Mouse (Mus musculus) embryonic stem cell, embryonic (primary cell): ENCODE data around the gene Olfr1371.

ENCODE experiments used
- CTCF ChIA-PET, 4 experiments: fragments of 300-600 bp in 2 of 4; fragments of 350-600 bp in 2 of 4; sonication (Branson Sonifier 250); formaldehyde crosslinking; loops; one replicate each; lab custom pipeline; 2022; ENCODE audit warnings: inconsistent platforms in 2 of 4; lab: Charles Lee
- POLR2A ChIA-PET, 4 experiments: fragments of 300-600 bp in 2 of 4; fragments of 350-600 bp in 2 of 4; sonication (Branson Sonifier 250); formaldehyde crosslinking; loops; one replicate each; lab custom pipeline; 2022; ENCODE audit warnings: antibody characterized with exemption in 4 of 4, inconsistent platforms in 1 of 4; lab: Charles Lee

Gene Olfr1371

DNA sequence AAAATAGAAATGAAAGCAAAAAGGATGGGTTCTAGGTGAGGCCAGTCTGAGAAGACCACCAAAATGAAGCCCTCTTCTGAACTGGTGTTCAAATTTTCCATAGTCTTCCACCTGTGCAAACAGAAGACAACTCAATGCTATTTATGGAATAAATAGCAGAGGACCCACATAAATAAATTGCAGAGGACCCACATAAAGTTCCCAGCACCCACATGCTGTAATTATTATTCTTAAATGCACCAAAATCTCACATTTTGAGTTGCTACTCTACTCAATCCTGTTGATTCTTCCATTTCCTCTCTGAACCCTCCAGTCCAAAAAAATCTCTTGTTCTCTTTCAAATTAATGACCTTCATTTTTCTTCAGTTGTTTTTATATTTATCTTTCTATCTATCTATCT is at the start of gene Olfr1371:
Olfr1371 (minus strand) TSS at position 101 of the 400 bp plus-strand sequence.
- CTCF ChIA-PET, result no interaction called here
- POLR2A ChIA-PET, result no interaction called here

DNA sequence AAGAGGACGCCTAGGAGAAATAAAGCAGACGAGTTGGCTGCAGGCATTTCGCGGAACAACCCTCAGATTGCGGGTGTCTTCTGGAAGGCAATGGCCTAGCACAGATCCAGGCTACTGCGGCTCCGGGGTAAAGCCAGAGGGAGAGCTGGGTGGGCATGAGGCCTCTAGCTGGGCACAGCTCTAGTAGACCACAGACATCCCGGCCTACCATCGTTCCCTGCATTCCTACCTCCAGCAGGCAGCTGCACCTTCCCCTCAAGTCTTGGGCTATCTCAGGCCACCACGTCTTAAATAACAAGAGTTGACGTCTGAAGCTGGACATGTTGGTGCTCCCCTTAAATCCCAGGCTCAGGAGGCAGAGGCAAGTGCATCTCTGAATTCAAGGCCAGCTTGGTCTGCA is 48.6 kb upstream of the Olfr1371 start:
- ChIA-PET CTCF (interaction anchor here (0.7 to 6.8 kb wide), 45 partner anchors 8 to 133 kb away, joined by 3 to 72 read pairs (median 5); partner anchors contain the start of gene 9530068E07Rik (in 1 of the 4)), POLR2A (interaction anchor here (0.8 to 10.2 kb wide), 38 partner anchors 8 to 1038 kb away, joined by 3 to 133 read pairs (median 5); partner anchors contain the start of genes Tcf7 (in 2 of the 4) and Vdac1 (in 2 of the 4))

GRCm38 (mm10) chr11:52261937-52262336 is 48.1 kb upstream of the Olfr1371 start:
- ChIA-PET POLR2A (interaction anchor here (0.5 to 10.2 kb wide), 49 partner anchors 8 to 1062 kb away, joined by 3 to 133 read pairs (median 5); partner anchors contain the start of genes Tcf7 (in 2 of the 4), Vdac1 (in 2 of the 4) and 9530068E07Rik (in 1 of the 4)), CTCF (interaction anchor here (0.6 to 6.8 kb wide), 48 partner anchors 8 to 388 kb away, joined by 3 to 72 read pairs (median 4); partner anchors contain the start of gene 9530068E07Rik (in 1 of the 4))

GRCm38 (mm10) chr11:52260878-52261277 is 47.1 kb upstream of the Olfr1371 start:
- ChIA-PET CTCF (interaction anchor here (0.5 to 6.8 kb wide), 24 partner anchors 7 to 124 kb away, joined by 3 to 72 read pairs (median 6); no protein-coding TSS in a partner anchor), POLR2A (interaction anchor here (0.6 to 10.2 kb wide), 38 partner anchors 9 to 100 kb away, joined by 3 to 133 read pairs (median 6); partner anchors contain the start of genes Tcf7 (in 3 of the 4) and Vdac1 (in 1 of the 4))

DNA sequence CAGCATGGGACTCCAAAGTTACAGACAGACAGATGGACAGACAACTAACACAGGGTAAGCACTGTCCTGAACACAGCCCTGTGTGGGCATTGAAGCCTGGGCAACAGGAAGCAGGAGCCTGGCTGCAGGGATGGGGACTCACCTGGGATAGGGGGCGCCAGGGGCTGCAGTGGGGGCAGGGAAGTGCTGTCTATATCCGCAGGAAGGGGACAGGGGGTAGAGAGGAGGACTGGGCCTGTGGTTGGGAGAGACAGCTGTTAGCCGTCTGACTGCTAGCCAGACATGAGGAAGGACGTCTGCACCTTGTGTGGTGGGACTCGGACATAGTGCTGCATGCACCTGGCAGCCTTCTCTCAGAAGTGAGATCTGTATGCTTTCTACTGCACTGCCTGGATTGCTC is 44.9 kb upstream of the Olfr1371 start:
- POLR2A ChIA-PET, result interaction anchor here in 3 of 4 experiments (0.7 to 10.2 kb wide), 18 partner anchors 9 to 140 kb away, joined by 3 to 133 read pairs (median 4); partner anchors contain the start of genes Tcf7 (in 1 of the 3) and Vdac1 (in 1 of the 3)
- CTCF ChIA-PET, result interaction anchor here in 2 of 4 experiments (1.2 to 6.8 kb wide), 5 partner anchors 16 to 88 kb away, joined by 4 to 72 read pairs (median 6); no protein-coding TSS in a partner anchor

- POLR2A ChIA-PET, result interaction anchor here in 3 of 4 experiments (0.9 to 10.2 kb wide), 15 partner anchors 8 to 86 kb away, joined by 3 to 82 read pairs (median 5); no protein-coding TSS in a partner anchor
- CTCF ChIA-PET, result interaction anchor here in 3 of 4 experiments (0.5 to 1.9 kb wide), 7 partner anchors 22 to 89 kb away, joined by 3 to 6 read pairs (median 4); no protein-coding TSS in a partner anchor
These were observed 43.6 kb upstream of the Olfr1371 start for GRCm38 (mm10) chr11:52257376-52257775.

DNA sequence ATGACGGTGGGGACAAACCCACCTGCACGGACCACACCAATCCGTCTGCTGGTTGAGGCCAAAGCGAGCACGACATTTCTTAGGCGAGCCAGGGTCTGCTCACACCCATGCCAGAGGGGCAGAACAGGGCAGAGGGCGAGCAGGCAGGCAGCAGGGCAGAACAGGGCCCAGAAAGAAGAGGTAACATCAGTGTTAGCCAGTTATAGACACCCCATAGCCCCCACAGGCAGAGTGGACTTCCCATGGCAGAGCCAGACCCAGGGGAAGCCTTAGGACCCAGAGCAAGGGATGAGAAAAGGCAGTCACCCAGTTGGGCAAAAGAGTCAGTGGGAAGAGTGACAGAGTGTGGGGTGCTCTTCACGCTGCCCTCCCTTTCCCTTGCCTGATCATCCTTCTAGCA is 41.3 kb upstream of the Olfr1371 start:
- CTCF ChIA-PET, result interaction anchor here (1.0 to 5.2 kb wide), 14 partner anchors 7 to 119 kb away, joined by 3 to 36 read pairs (median 7); no protein-coding TSS in a partner anchor
- POLR2A ChIA-PET, result interaction anchor here in 2 of 4 experiments (0.9 to 14.7 kb wide), 16 partner anchors 8 to 91 kb away, joined by 3 to 151 read pairs (median 5); partner anchors contain the start of gene Tcf7 (in 1 of the 2)

DNA sequence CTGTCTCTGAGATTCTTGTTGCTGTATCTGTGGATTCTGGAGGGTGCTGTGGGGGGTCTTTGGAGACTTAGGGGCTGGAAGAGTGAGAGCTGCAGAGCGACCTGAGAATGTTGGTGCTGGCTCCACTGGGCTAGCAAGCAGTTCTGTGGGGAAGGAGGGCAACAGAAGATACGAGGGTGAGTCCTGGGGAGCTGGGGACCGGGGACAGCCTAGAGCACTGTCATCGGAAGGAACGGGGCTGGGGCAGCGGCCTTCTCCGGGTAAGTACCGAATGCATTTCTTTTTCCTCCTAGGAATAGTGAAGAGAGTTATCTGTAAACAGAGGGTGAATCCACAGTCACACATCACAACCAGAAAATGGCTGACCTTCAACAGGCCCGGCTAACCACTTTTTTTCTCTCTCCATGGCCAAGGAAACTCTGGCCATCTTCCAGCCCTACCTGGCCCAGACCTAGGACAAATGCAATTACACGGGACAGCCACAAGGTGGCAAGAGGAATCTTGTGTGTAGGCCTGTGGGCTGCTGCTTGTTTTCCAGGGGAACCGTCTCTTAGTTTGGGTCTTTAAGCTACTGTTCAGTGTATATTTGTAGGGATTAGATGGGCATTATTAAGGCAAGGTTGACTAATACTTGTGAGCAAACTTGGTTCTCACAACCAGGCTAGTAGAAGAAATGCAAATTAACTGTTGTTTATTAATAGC is 40.0 kb upstream of the Olfr1371 start:
- POLR2A ChIA-PET, result interaction anchor here (0.6 to 14.7 kb wide), 46 partner anchors 9 to 107 kb away, joined by 3 to 151 read pairs (median 4); partner anchors contain the start of gene Vdac1 (in 1 of the 4)
- CTCF ChIA-PET, result interaction anchor here (0.6 to 5.2 kb wide), 51 partner anchors 8 to 1672 kb away, joined by 3 to 36 read pairs (median 4); partner anchors contain the start of gene Tcf7 (in 1 of the 4)

GRCm38 (mm10) chr11:52252692-52253091 is 38.9 kb upstream of the Olfr1371 start:
- ChIA-PET CTCF (interaction anchor here (0.6 to 5.2 kb wide), 17 partner anchors 9 to 1664 kb away, joined by 3 to 36 read pairs (median 4); partner anchors contain the start of gene Tcf7 (in 1 of the 4)), POLR2A (interaction anchor here (0.7 to 14.7 kb wide), 38 partner anchors 8 to 122 kb away, joined by 3 to 151 read pairs (median 4); partner anchors contain the start of gene Vdac1 (in 2 of the 4))

- CTCF ChIA-PET, result interaction anchor here in 3 of 4 experiments (0.7 to 5.2 kb wide), 6 partner anchors 11 to 95 kb away, joined by 3 to 36 read pairs (median 13); no protein-coding TSS in a partner anchor
These were observed 38.0 kb upstream of the Olfr1371 start for GRCm38 (mm10) chr11:52251770-52252169.

GRCm38 (mm10) chr11:52249452-52249851 is 35.7 kb upstream of the Olfr1371 start:
- CTCF ChIA-PET, result interaction anchor here in 2 of 4 experiments (0.7 to 1.9 kb wide), 6 partner anchors 13 to 97 kb away, joined by 3 to 6 read pairs (median 4); no protein-coding TSS in a partner anchor
- POLR2A ChIA-PET, result interaction anchor here in 3 of 4 experiments (0.6 to 14.7 kb wide), 24 partner anchors 9 to 164 kb away, joined by 3 to 151 read pairs (median 4); partner anchors contain the start of gene Tcf7 (in 1 of the 3)

More at GRCm38 (mm10) chr11:52251770-52252169, 38.0 kb upstream of the Olfr1371 start:
- POLR2A ChIA-PET, result interaction anchor here in 3 of 4 experiments (1.0 to 14.7 kb wide), 18 partner anchors 9 to 108 kb away, joined by 3 to 151 read pairs (median 8); partner anchors contain the start of gene Vdac1 (in 1 of the 3)

DNA sequence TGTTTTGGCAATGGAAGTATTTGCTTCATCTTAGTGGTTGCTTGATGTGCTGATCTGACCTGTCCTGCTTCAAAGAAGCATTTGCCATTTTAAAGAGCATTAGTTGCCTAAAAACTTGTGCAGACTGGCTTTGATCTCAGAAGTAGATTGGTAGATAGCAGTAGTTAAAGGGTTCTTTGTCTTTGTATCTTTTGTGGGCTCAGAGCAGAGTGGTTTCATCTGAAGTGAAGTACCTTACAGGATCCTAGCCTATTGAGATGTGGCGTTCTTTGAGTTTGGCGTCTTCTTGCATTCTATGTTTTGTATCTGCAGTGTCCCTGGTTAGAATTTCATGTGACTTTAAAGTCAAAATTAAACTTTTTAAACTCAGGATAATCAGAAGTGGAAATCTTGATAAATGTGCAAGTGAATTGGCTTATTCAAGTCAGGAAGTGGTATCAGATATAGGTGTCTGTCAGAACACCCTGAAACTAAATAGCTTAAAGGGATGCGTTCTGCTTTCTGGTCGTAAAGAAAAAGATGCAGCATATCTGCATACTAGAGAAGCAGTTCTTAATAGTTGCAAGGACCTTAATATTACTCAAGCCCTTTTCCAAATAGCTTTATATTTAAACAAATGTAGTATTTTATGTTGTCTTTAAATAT is 27.2 kb upstream of the Olfr1371 start:
- ChIA-PET POLR2A (interaction anchor here in 2 of 4 experiments (0.9 to 14.7 kb wide), 7 partner anchors 5 to 105 kb away, joined by 3 to 151 read pairs (median 5); no protein-coding TSS in a partner anchor), CTCF (no interaction called here)

DNA sequence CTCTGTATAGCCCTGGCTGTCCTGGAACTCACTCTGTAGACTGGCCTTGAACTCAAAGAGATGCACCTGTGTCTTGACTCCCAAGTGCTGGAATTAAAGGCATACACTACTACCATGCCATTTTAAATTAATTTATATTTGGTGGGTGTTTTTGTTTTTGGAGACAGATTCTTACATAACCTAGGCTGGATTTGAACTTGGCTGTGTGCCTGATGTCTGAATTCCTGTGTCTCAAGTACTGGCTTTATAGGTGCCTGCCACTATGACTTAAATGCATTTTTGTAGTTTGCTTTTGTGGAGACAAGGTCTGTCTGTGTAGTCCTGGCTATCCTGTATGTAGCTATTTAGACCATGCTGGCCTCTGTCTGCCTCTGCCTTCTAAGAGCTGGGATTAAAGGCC is 20.7 kb upstream of the Olfr1371 start:
- ChIA-PET POLR2A (interaction anchor here (0.5 to 8.1 kb wide), 60 partner anchors 8 to 783 kb away, joined by 3 to 151 read pairs (median 4); partner anchors contain the start of genes 9530068E07Rik (in 1 of the 4), Tcf7 (in 1 of the 4) and Vdac1 (in 1 of the 4)), CTCF (interaction anchor here in 1 of 4 experiments (0.7 to 1.1 kb wide), 3 partner anchors 14 to 112 kb away, joined by 4 read pairs; no protein-coding TSS in a partner anchor)

DNA sequence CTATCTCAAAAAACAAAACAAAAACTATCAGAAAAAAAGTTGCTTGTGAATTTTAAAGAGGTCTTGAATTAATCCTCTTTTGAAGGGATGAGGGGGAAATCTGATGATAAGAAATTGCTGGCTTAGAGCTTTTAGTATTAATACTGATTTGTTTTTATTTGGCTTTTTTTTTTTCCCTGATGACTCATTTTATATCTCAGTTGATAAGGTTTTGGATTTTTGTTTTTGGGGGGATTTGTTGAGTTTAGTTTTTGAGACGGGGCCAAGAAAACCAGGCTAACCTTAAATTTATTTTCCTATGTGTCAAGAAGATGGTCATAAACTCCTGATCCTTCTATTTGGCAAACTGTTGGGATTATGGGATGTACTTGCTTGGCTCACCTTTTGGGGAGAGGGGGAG is 20.1 kb upstream of the Olfr1371 start:
- CTCF ChIA-PET, result interaction anchor here in 1 of 4 experiments (1.0 to 1.1 kb wide), 2 partner anchors 14 to 28 kb away, joined by 4 read pairs; no protein-coding TSS in a partner anchor
- POLR2A ChIA-PET, result interaction anchor here in 3 of 4 experiments (0.6 to 8.1 kb wide), 38 partner anchors 8 to 416 kb away, joined by 3 to 151 read pairs (median 4); partner anchors contain the start of genes 9530068E07Rik (in 1 of the 3), Tcf7 (in 1 of the 3) and Vdac1 (in 1 of the 3)

GRCm38 (mm10) chr11:52233043-52233653 is 19.4 kb upstream of the Olfr1371 start:
- CTCF ChIA-PET, result interaction anchor here in 1 of 4 experiments (1.0 kb wide), 1 partner anchor 110 kb away, joined by 3 read pairs; no protein-coding TSS in a partner anchor
- POLR2A ChIA-PET, result interaction anchor here (0.6 to 8.1 kb wide), 33 partner anchors 10 to 411 kb away, joined by 3 to 151 read pairs (median 4); partner anchors contain the start of genes Tcf7 (in 1 of the 4) and Vdac1 (in 1 of the 4)
